Comparison of ENCODE assay signal across 31 mouse cellular contexts in the genomic region with DNA sequence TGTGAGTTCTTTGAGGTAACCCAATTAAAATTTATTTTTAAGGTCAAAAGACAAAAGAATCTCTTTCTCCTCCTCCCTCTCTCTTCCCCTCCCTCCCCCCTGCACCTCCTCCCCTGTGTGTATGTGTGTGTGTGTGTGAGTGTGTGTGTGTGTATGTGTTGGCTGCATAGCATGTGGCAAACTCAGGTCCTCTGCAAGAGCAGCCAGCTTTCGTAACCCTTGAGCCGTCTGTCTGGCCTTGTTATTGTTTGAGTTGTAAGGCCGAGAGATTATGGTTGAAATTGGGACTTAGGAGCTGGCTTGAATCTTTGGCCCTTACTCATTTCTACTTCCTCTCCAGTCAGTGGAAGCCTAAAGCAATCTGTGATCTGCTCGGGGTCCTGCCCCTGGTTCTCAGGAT. TPM values are rescaled to one million over a fixed set of nuclear protein-coding genes. Genes with fewer than 3 reads are reported as not detected.
A peak's percentile ranks its signal among the peaks of the same experiment; 100 is the strongest.
DNase-seq lines count a peak whose midpoint lies in the region; ATAC-seq and TF ChIP-seq lines count a peak whose summit lies in the region.
"Had no signal": no experiment of that assay in that cellular context is flagged by ENCODE, and none has a peak within 500 bp of the region (broad histone marks: within the 10 kb centered on the region; RNA-seq: fewer than 3 reads in every experiment).

No protein-coding gene starts in this region.

- no peak overlapping the region for H3K4me2 ChIP-seq in liver, postnatal 0 days (ENCODE audit: low read depth, low read length)
- no peak overlapping the region for H3K4me2 ChIP-seq in liver, embryonic 11.5 days
- no peak overlapping the region for H3K4me2 ChIP-seq in intestine, embryonic 16.5 days (ENCODE audit: low read depth, low read length)
- H3K4me2 ChIP-seq: embryonic facial prominence, embryonic 13.5 days; forebrain, embryonic 13.5 days; heart, embryonic 13.5 days; hindbrain, embryonic 13.5 days; intestine, embryonic 15.5 days had no signal

- DNase-seq in adrenal gland, postnatal 14 days: peak; percentile 27
- DNase-seq in adrenal gland, adult 8-10 months: no peak
- peak; percentile 13 for DNase-seq in heart, adult 8-10 months (ENCODE audit: low spot score)
- DNase-seq in heart, postnatal 10 days: no peak
- peak; percentile 22 for DNase-seq in liver, postnatal 0 days
- no peak for DNase-seq in liver, embryonic 11.5 days (ENCODE audit: low spot score)
- DNase-seq: cerebellum, adult 11-12 months; cerebellum, adult 8-10 months; cerebellum, postnatal 10 days; cerebellum, postnatal 36 days; embryo, embryonic 11 days; gastrocnemius, postnatal 10 days; gastrocnemius, postnatal 36 days; heart, postnatal 36 days; kidney, adult 18-20 months; kidney, adult 9 months had no signal

- no peak overlapping the region for H3K9ac ChIP-seq in liver, postnatal 0 days (replicated peaks)
- H3K9ac ChIP-seq in liver, embryonic 11.5 days (ENCODE audit: low read depth, low read length): no peak overlapping the region
- H3K9ac ChIP-seq in intestine, embryonic 16.5 days (ENCODE audit: low read depth, low read length): no peak overlapping the region
- H3K9ac ChIP-seq: embryonic facial prominence, embryonic 13.5 days; forebrain, embryonic 13.5 days; heart, embryonic 13.5 days; hindbrain, embryonic 13.5 days; intestine, embryonic 15.5 days had no signal

- no peak for TF ChIP-seq CTCF in liver, postnatal 0 days (IDR thresholded peaks at IDR 0.05; ENCODE audit: low read depth)

- no peaks in the 10 kb centered on the region for H3K9me3 ChIP-seq in liver, postnatal 0 days (ENCODE audit: low read length)
- no peaks in the 10 kb centered on the region for H3K9me3 ChIP-seq in liver, embryonic 11.5 days (ENCODE audit: control insufficient read depth, low read length)
- no peaks in the 10 kb centered on the region for H3K9me3 ChIP-seq in intestine, embryonic 16.5 days (ENCODE audit: control insufficient read depth, low read length)
- H3K9me3 ChIP-seq: embryonic facial prominence, embryonic 10.5 days; embryonic facial prominence, embryonic 13.5 days; forebrain, embryonic 10.5 days; forebrain, embryonic 13.5 days; heart, embryonic 13.5 days; hindbrain, embryonic 10.5 days; hindbrain, embryonic 13.5 days; intestine, embryonic 15.5 days had no signal

- H3K27me3 ChIP-seq in liver, postnatal 0 days (ENCODE audit: insufficient read depth, low read length): no peaks in the 10 kb centered on the region
- no peaks in the 10 kb centered on the region for H3K27me3 ChIP-seq in liver, embryonic 11.5 days (replicated peaks; ENCODE audit: control insufficient read depth, insufficient read depth, low read length)
- no peaks in the 10 kb centered on the region for H3K27me3 ChIP-seq in intestine, embryonic 16.5 days (replicated peaks; ENCODE audit: control insufficient read depth, insufficient read depth, low read length)
- H3K27me3 ChIP-seq: embryonic facial prominence, embryonic 13.5 days; forebrain, embryonic 13.5 days; heart, embryonic 13.5 days; hindbrain, embryonic 13.5 days; intestine, embryonic 15.5 days had no signal

- peaks cover 5% of the 10 kb centered on the region; the same call in 1 of the 2 replicates for H3K4me1 ChIP-seq in liver, postnatal 0 days (ENCODE audit: insufficient read depth)
- no peaks in the 10 kb centered on the region for H3K4me1 ChIP-seq in liver, embryonic 11.5 days (replicated peaks; ENCODE audit: control insufficient read depth, insufficient read depth, low read length)
- H3K4me1 ChIP-seq in intestine, embryonic 16.5 days (ENCODE audit: control insufficient read depth, insufficient read depth, low read length): no peaks in the 10 kb centered on the region
- H3K4me1 ChIP-seq: embryonic facial prominence, embryonic 10.5 days; embryonic facial prominence, embryonic 13.5 days; forebrain, embryonic 10.5 days; forebrain, embryonic 13.5 days; heart, embryonic 13.5 days; hindbrain, embryonic 10.5 days; hindbrain, embryonic 13.5 days; intestine, embryonic 15.5 days had no signal

- peak; percentile 81 for ATAC-seq in liver, postnatal 0 days
- no peak for ATAC-seq in liver, embryonic 11.5 days (replicated peaks; ENCODE audit: low FRiP score)
- no peak for ATAC-seq in intestine, embryonic 16.5 days
- ATAC-seq: CD4-positive, CD25-positive, alpha-beta regulatory T cell, adult 4 months; forebrain, embryonic 13.5 days; forebrain, embryonic 16.5 days; hindbrain, embryonic 16.5 days; intestine, embryonic 15.5 days had no signal

- intact Hi-C loops in heart, postnatal 10 days (cut with DNase I): no loop called here

- WGBS in liver, postnatal 0 days (ENCODE audit: insufficient replicate concordance): 56% methylated on average over 4 of the region's 4 CpGs
- WGBS in liver, embryonic 11.5 days: 79% methylated on average over 4 of the region's 4 CpGs
- WGBS in intestine, embryonic 16.5 days: 78% methylated on average over 4 of the region's 4 CpGs

- no peak overlapping the region for H3K27ac ChIP-seq in liver, postnatal 0 days (ENCODE audit: low read depth)
- H3K27ac ChIP-seq in liver, embryonic 11.5 days (ENCODE audit: low read depth, low read length): no peak overlapping the region
- H3K27ac ChIP-seq in intestine, embryonic 16.5 days (ENCODE audit: low read length): no peak overlapping the region
- H3K27ac ChIP-seq: embryonic facial prominence, embryonic 10.5 days; embryonic facial prominence, embryonic 13.5 days; forebrain, embryonic 10.5 days; forebrain, embryonic 13.5 days; heart, embryonic 13.5 days; hindbrain, embryonic 10.5 days; hindbrain, embryonic 13.5 days; intestine, embryonic 15.5 days had no signal

- TF ChIP-seq EP300 in liver, postnatal 0 days (IDR thresholded peaks at IDR 0.05; ENCODE audit: low read depth): no peak

- H3K36me3 ChIP-seq in liver, postnatal 0 days (replicated peaks; ENCODE audit: insufficient read depth, low read length): no peaks in the 10 kb centered on the region
- no peaks in the 10 kb centered on the region for H3K36me3 ChIP-seq in liver, embryonic 11.5 days (ENCODE audit: control insufficient read depth, insufficient read depth, low read length)
- H3K36me3 ChIP-seq in intestine, embryonic 16.5 days (ENCODE audit: control insufficient read depth, insufficient read depth, low read length): no peaks in the 10 kb centered on the region
- H3K36me3 ChIP-seq: embryonic facial prominence, embryonic 10.5 days; embryonic facial prominence, embryonic 13.5 days; forebrain, embryonic 10.5 days; heart, embryonic 13.5 days; hindbrain, embryonic 10.5 days; hindbrain, embryonic 13.5 days; intestine, embryonic 15.5 days had no signal

- H3K4me3 ChIP-seq in liver, postnatal 0 days (ENCODE audit: low read depth, low read length): no peak overlapping the region
- no peak overlapping the region for H3K4me3 ChIP-seq in liver, embryonic 11.5 days (ENCODE audit: low read depth, low read length)
- no peak overlapping the region for H3K4me3 ChIP-seq in intestine, embryonic 16.5 days (ENCODE audit: low read length)
- H3K4me3 ChIP-seq: embryonic facial prominence, embryonic 10.5 days; embryonic facial prominence, embryonic 13.5 days; erythroblast, embryonic 14.5 days; forebrain, embryonic 10.5 days; forebrain, embryonic 13.5 days; heart, embryonic 13.5 days; hindbrain, embryonic 10.5 days; hindbrain, embryonic 13.5 days; intestine, embryonic 15.5 days had no signal

RNA-seq across cellular contexts. Expression of gene A930002H24Rik, which starts 16.4 kb away (rescaled TPM):
- 0.78 and 1.5 TPM in 2 replicates for total RNA-seq in adrenal gland, postnatal 14 days (2021)
- total RNA-seq in adrenal gland, adult 8-10 months (2022): 1 to 10 TPM in 1 of 4 experiments, not detected in 3; 2.4 TPM
- under 1 TPM in 1 of 4 experiments, not detected in 3; 0.81 TPM for total RNA-seq in heart, adult 8-10 months (2022)
- 1 to 10 TPM; 1.2 to 1.4 TPM for total RNA-seq in heart, postnatal 10 days (2021)
- 1.1 and 1.7 TPM in 2 replicates for polyA plus RNA-seq in liver, postnatal 0 days (2015; fragmentation: Nextera tagmentation; extraction: Ambion mirVana)
- 1.8 and 2.7 TPM in 2 replicates for polyA plus RNA-seq in liver, embryonic 11.5 days (2014; fragmentation: Nextera tagmentation; extraction: Ambion mirVana)
- 2.0 and 2.9 TPM in 2 replicates for polyA plus RNA-seq in intestine, embryonic 16.5 days (2015; fragmentation: Nextera tagmentation; extraction: Ambion mirVana)
- total RNA-seq: gastrocnemius, adult 18-20 months; gastrocnemius, postnatal 36 days; granulocyte monocyte progenitor cell, adult 5-6 weeks; heart, postnatal 36 days had no signal
- polyA plus RNA-seq: CD4-positive, CD25-positive, alpha-beta regulatory T cell, adult 4 months had no signal

RNA-seq across cellular contexts. Expression of gene Fer, which starts 17.1 kb away (rescaled TPM):
- 18.1 and 20.0 TPM in 2 replicates for total RNA-seq in adrenal gland, postnatal 14 days (2021)
- total RNA-seq in adrenal gland, adult 8-10 months (2022): 10 to 100 TPM; 19.0 to 25.4 (median 21.1) TPM
- 10 to 100 TPM; 17.1 to 21.6 (median 18.4) TPM for total RNA-seq in heart, adult 8-10 months (2022)
- total RNA-seq in heart, postnatal 10 days (2021): 10 to 100 TPM; 23.4 to 25.3 TPM
- 6.1 and 6.3 TPM in 2 replicates for polyA plus RNA-seq in liver, postnatal 0 days (2015; fragmentation: Nextera tagmentation; extraction: Ambion mirVana)
- 24.7 and 26.2 TPM in 2 replicates for polyA plus RNA-seq in liver, embryonic 11.5 days (2014; fragmentation: Nextera tagmentation; extraction: Ambion mirVana)
- 20.7 and 20.9 TPM in 2 replicates for polyA plus RNA-seq in intestine, embryonic 16.5 days (2015; fragmentation: Nextera tagmentation; extraction: Ambion mirVana)

Comparison
In these comparisons a context has a peak if more than half of its experiments do, and no peak if none do; other contexts are left out.
1. DNase-seq: peak in adrenal gland, postnatal 14 days (single experiment), heart, adult 8-10 months (single experiment) and liver, postnatal 0 days (single experiment); none in adrenal gland, adult 8-10 months (single experiment), heart, postnatal 10 days (0 of 2) and liver, embryonic 11.5 days (single experiment).